Mouse (Mus musculus): ENCODE results near the gene Eid2. TPM values are rescaled to one million over a fixed set of nuclear protein-coding genes. Genes with fewer than 3 reads are reported as not detected.
"Not testable (repeated sequence)": the region's sequence is repeated elsewhere in the genome, so short reads cannot be mapped to it uniquely, and the experiment has no call there.

Gene Eid2
- 10.4 and 19.9 TPM in 2 replicates for polyA plus RNA-seq (2014; fragmentation: Nextera tagmentation; extraction: Ambion mirVana)

DNA sequence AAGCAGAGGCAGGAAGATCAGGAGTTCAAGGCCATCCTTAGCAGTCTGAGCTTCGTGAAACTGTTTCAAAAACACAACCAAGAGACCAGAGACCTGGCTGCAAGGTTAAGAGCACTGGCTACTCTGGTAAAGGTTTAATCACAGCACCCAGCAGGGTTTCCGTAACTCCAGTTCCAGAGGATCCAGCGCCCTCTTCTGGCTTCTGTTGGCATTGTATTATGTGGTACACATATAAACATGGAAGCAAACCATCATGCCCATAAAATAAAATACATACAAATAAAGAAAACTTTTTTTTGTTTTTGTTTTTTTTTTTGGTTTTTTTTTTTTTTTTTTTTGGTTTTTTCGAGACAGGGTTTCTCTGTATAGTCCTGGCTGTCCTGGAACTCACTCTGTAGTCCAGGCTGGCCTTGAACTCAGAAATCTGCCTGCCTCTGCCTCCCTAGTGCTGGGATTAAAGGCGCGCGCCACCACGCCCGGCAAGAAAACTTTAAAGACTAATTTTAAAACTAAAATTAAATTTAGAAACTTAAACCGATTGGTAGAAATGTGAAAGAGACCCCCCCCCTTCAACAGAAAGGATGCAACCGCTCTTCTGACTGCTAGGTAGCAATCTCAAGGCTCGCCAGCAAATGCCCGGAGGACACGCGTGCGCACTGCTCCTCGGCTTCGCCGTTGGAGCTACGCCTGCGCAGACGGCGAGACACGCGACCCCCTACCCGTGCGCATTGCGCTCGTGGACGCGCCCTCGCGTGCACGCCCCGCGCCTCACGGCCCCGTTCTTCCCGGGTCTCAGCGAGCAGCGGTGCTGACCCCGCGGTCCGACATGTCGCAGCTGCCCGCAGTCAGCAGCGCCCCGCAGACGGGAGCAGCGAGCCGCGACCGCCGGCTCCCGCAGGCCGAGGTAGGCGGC is at the start of gene Eid2:
Eid2 (plus strand) TSS at position 753 of the 913 bp plus-strand sequence.
- WGBS, result 6% methylated on average over 55 of the region's 57 CpGs
- no peaks in the 10 kb centered on the region for H3K4me1 ChIP-seq (ENCODE audit: control insufficient read depth, insufficient read depth, low read length)
- H3K27me3 ChIP-seq (ENCODE audit: control insufficient read depth, insufficient read depth, low read length), result no peaks in the 10 kb centered on the region
- ATAC-seq (replicated peaks; ENCODE audit: insufficient number of reproducible peaks, low FRiP score, low TSS enrichment, low read depth) (peak; percentile 89), DNase-seq (ENCODE audit: low spot score) (peak; percentile 94)
- peak within 1 kb of the TSS; percentile 86 for H3K4me3 ChIP-seq (ENCODE audit: low read depth, low read length)
- H3K9ac ChIP-seq (replicated peaks; ENCODE audit: low read length), result peak within 1 kb of the TSS; percentile 99
- H3K4me2 ChIP-seq (ENCODE audit: low read depth, low read length), result peak within 1 kb of the TSS; percentile 43
- H3K27ac ChIP-seq (replicated peaks; ENCODE audit: low read depth, low read length), result peak within 1 kb of the TSS; percentile 87
- no peaks in the 10 kb centered on the region for H3K9me3 ChIP-seq (replicated peaks; ENCODE audit: control insufficient read depth, low read length)
- H3K36me3 ChIP-seq (replicated peaks; ENCODE audit: control insufficient read depth, insufficient read depth, low read depth, low read length), result no peaks in the 10 kb centered on the region

GRCm38 (mm10) chr7:28218951-28219740 is 48.5 kb upstream of the Eid2 start:
- DNase-seq (ENCODE audit: low spot score); H3K27me3 ChIP-seq (ENCODE audit: control insufficient read depth, insufficient read depth, low read length); H3K9ac ChIP-seq (replicated peaks; ENCODE audit: low read length); H3K4me2 ChIP-seq (ENCODE audit: low read depth, low read length); H3K9me3 ChIP-seq (replicated peaks; ENCODE audit: control insufficient read depth, low read length); H3K36me3 ChIP-seq (replicated peaks; ENCODE audit: control insufficient read depth, insufficient read depth, low read depth, low read length); H3K27ac ChIP-seq (replicated peaks; ENCODE audit: low read depth, low read length); H3K4me1 ChIP-seq (ENCODE audit: control insufficient read depth, insufficient read depth, low read length); ATAC-seq (replicated peaks; ENCODE audit: insufficient number of reproducible peaks, low FRiP score, low TSS enrichment, low read depth); H3K4me3 ChIP-seq (ENCODE audit: low read depth, low read length): not testable (repeated sequence)
- WGBS, result 89% methylated on average over 20 of the region's 20 CpGs

DNA sequence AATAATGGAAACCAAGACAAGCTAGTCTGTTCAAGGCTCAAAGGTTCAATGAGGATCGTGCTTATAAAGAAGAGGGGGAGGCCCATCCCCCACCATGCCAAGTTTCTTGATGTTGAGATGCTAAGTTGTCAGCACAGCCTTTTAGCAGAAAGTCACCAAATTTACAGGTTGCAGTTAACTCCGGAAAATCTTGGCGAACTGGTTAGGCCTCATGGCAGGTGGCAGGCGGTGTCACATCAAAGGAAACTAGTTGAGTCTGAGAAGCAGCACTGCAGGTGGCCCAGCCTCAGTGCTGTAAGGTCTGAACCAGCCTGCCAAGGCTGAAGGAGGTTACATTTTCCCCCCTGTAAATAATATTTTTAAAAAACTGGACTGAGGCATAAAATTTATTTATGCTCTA is 40.8 kb upstream of the Eid2 start:
- DNase-seq (ENCODE audit: low spot score); H3K4me2 ChIP-seq (ENCODE audit: low read depth, low read length); H3K4me1 ChIP-seq (ENCODE audit: control insufficient read depth, insufficient read depth, low read length); H3K4me3 ChIP-seq (ENCODE audit: low read depth, low read length); H3K9ac ChIP-seq (replicated peaks; ENCODE audit: low read length); H3K27ac ChIP-seq (replicated peaks; ENCODE audit: low read depth, low read length); H3K36me3 ChIP-seq (replicated peaks; ENCODE audit: control insufficient read depth, insufficient read depth, low read depth, low read length); H3K27me3 ChIP-seq (ENCODE audit: control insufficient read depth, insufficient read depth, low read length); H3K9me3 ChIP-seq (replicated peaks; ENCODE audit: control insufficient read depth, low read length); ATAC-seq (replicated peaks; ENCODE audit: insufficient number of reproducible peaks, low FRiP score, low TSS enrichment, low read depth): not testable (repeated sequence)
- WGBS, result 86% methylated on average over 4 of the region's 4 CpGs

GRCm38 (mm10) chr7:28227421-28227820 is 40.3 kb upstream of the Eid2 start:
- not testable (repeated sequence) for H3K27me3 ChIP-seq (ENCODE audit: control insufficient read depth, insufficient read depth, low read length); H3K4me2 ChIP-seq (ENCODE audit: low read depth, low read length); H3K9ac ChIP-seq (replicated peaks; ENCODE audit: low read length); ATAC-seq (replicated peaks; ENCODE audit: insufficient number of reproducible peaks, low FRiP score, low TSS enrichment, low read depth); H3K4me1 ChIP-seq (ENCODE audit: control insufficient read depth, insufficient read depth, low read length); H3K36me3 ChIP-seq (replicated peaks; ENCODE audit: control insufficient read depth, insufficient read depth, low read depth, low read length); DNase-seq (ENCODE audit: low spot score); H3K9me3 ChIP-seq (replicated peaks; ENCODE audit: control insufficient read depth, low read length); H3K4me3 ChIP-seq (ENCODE audit: low read depth, low read length); H3K27ac ChIP-seq (replicated peaks; ENCODE audit: low read depth, low read length)
- WGBS, result 96% methylated on average over 4 of the region's 4 CpGs

DNA sequence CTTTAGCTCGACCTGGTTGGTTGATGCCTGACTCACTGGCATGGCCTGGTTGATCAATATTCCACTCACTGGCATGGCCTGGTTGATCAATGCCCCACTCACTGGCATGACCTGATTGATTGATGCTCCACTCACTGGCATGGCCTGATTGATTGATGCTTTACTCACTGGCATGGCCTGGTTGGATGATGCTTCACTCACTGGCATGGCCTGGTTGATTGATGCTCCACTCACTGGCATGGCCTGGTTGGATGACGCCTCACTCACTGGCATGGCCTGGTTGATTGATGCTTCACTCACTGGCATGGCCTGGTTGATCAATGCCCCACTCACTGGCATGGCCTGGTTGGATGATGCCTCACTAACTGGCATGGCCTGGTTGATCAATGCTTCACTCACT is 23.7 kb upstream of the Eid2 start:
- 70% methylated on average over 2 of the region's 2 CpGs for WGBS
- not testable (repeated sequence) for H3K4me3 ChIP-seq (ENCODE audit: low read depth, low read length); ATAC-seq (replicated peaks; ENCODE audit: insufficient number of reproducible peaks, low FRiP score, low TSS enrichment, low read depth); H3K27me3 ChIP-seq (ENCODE audit: control insufficient read depth, insufficient read depth, low read length); H3K4me1 ChIP-seq (ENCODE audit: control insufficient read depth, insufficient read depth, low read length); H3K36me3 ChIP-seq (replicated peaks; ENCODE audit: control insufficient read depth, insufficient read depth, low read depth, low read length); H3K9me3 ChIP-seq (replicated peaks; ENCODE audit: control insufficient read depth, low read length); H3K4me2 ChIP-seq (ENCODE audit: low read depth, low read length); H3K9ac ChIP-seq (replicated peaks; ENCODE audit: low read length); H3K27ac ChIP-seq (replicated peaks; ENCODE audit: low read depth, low read length); DNase-seq (ENCODE audit: low spot score)

GRCm38 (mm10) chr7:28248957-28249356 is 18.7 kb upstream of the Eid2 start:
- H3K9ac ChIP-seq (replicated peaks; ENCODE audit: low read length), result no peak overlapping the region
- no peak overlapping the region for H3K27ac ChIP-seq (replicated peaks; ENCODE audit: low read depth, low read length)
- WGBS, result 84% methylated on average over 3 of the region's 3 CpGs
- H3K36me3 ChIP-seq (replicated peaks; ENCODE audit: control insufficient read depth, insufficient read depth, low read depth, low read length), result no peaks in the 10 kb centered on the region
- ATAC-seq (replicated peaks; ENCODE audit: insufficient number of reproducible peaks, low FRiP score, low TSS enrichment, low read depth) (no peak), DNase-seq (ENCODE audit: low spot score) (no peak)
- no peaks in the 10 kb centered on the region for H3K4me1 ChIP-seq (ENCODE audit: control insufficient read depth, insufficient read depth, low read length)
- no peak overlapping the region for H3K4me2 ChIP-seq (ENCODE audit: low read depth, low read length)
- no peaks in the 10 kb centered on the region for H3K27me3 ChIP-seq (ENCODE audit: control insufficient read depth, insufficient read depth, low read length)
- H3K9me3 ChIP-seq (replicated peaks; ENCODE audit: control insufficient read depth, low read length), result no peaks in the 10 kb centered on the region
- H3K4me3 ChIP-seq (ENCODE audit: low read depth, low read length), result no peak overlapping the region

DNA sequence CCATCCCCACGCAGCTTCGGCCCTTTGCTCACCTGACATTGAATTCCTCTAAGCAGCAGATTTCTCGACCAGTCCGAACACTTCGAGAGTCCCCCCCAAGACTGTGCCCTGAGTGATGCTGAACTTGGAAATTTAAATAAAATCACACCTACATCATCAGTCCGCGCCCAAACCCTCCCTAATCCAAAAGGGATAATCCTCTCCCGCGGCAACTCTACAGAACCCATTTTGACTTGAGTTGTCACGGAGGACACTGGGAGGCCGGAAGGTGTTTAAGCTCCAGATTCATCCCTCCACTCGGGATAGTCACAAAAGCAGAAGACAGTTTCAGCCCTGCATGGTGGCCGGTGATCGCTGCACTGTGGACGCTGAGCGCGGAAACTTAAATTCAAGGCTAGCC is 15.7 kb upstream of the Eid2 start:
- H3K4me1 ChIP-seq (ENCODE audit: control insufficient read depth, insufficient read depth, low read length), result no peaks in the 10 kb centered on the region
- no peak overlapping the region for H3K4me3 ChIP-seq (ENCODE audit: low read depth, low read length)
- WGBS, result 91% methylated on average over 17 of the region's 17 CpGs
- H3K27me3 ChIP-seq (ENCODE audit: control insufficient read depth, insufficient read depth, low read length), result no peaks in the 10 kb centered on the region
- no peak overlapping the region for H3K27ac ChIP-seq (replicated peaks; ENCODE audit: low read depth, low read length)
- H3K36me3 ChIP-seq (replicated peaks; ENCODE audit: control insufficient read depth, insufficient read depth, low read depth, low read length), result no peaks in the 10 kb centered on the region
- H3K9me3 ChIP-seq (replicated peaks; ENCODE audit: control insufficient read depth, low read length), result no peaks in the 10 kb centered on the region
- no peak overlapping the region for H3K4me2 ChIP-seq (ENCODE audit: low read depth, low read length)
- no peak for DNase-seq (ENCODE audit: low spot score)
- no peak overlapping the region for H3K9ac ChIP-seq (replicated peaks; ENCODE audit: low read length)
- no peak for ATAC-seq (replicated peaks; ENCODE audit: insufficient number of reproducible peaks, low FRiP score, low TSS enrichment, low read depth)

GRCm38 (mm10) chr7:28254591-28254990 is 13.1 kb upstream of the Eid2 start:
- Histone ChIP-seq H3K27me3 (ENCODE audit: control insufficient read depth, insufficient read depth, low read length) (no peaks in the 10 kb centered on the region), H3K9me3 (replicated peaks; ENCODE audit: control insufficient read depth, low read length) (no peaks in the 10 kb centered on the region), H3K36me3 (replicated peaks; ENCODE audit: control insufficient read depth, insufficient read depth, low read depth, low read length) (no peaks in the 10 kb centered on the region), H3K4me1 (ENCODE audit: control insufficient read depth, insufficient read depth, low read length) (no peaks in the 10 kb centered on the region), H3K4me3 (ENCODE audit: low read depth, low read length) (no peak overlapping the region), H3K9ac (replicated peaks; ENCODE audit: low read length) (no peak overlapping the region), H3K4me2 (ENCODE audit: low read depth, low read length) (no peak overlapping the region), H3K27ac (replicated peaks; ENCODE audit: low read depth, low read length) (no peak overlapping the region)
- DNase-seq (ENCODE audit: low spot score) (no peak), ATAC-seq (replicated peaks; ENCODE audit: insufficient number of reproducible peaks, low FRiP score, low TSS enrichment, low read depth) (no peak)
- 88% methylated on average over 6 of the region's 6 CpGs for WGBS
